Mouse (Mus musculus): Measurements from ENCODE around the gene Rhno1.

DNA sequence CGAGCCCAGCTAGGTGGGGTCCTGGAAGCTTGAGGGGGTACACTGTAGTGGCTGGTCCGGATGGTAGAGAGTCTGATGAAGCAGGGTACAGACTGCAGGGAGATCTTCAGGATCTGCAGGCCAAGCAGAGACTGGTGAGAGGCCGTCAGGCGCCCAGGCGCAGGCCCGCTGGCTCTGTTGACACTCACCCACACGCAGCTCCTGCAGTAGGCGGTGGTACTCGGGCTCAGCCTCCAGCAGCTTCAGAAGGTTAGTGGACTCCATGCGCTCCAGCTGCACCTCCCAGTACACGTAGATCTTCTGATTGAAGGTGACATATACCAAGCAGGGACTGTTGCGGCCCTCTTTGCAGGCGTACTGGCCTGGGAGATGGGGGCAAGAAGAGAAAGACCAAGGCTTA lies 47.6 kb upstream of the Rhno1 start:
- no peak for TF ChIP-seq POLR2A (IDR thresholded peaks at IDR 0.05; ENCODE audit: extremely low read depth, insufficient read depth, low read length)
- no peak for TF ChIP-seq CTCF (IDR thresholded peaks at IDR 0.05; ENCODE audit: extremely low read depth, insufficient read depth, low read length)

Data from cortical plate, adult 2 months (tissue).